Mouse (Mus musculus) heart, embryonic 15.5 days (tissue): ENCODE data around the gene Olfr732. TPM values are rescaled to one million over a fixed set of nuclear protein-coding genes. Genes with fewer than 3 reads are reported as not detected.

Experiments
- ATAC-seq: fragments of 200-750 bp; cut with Nextera tagmentation; replicated peaks from 2 replicates; pipeline ENCODE4 v1.8.0; 2017; ENCODE audit warnings: low read depth, moderate TSS enrichment; ENCODE audit not compliant: insufficient number of reproducible peaks, insufficient read depth, low FRiP score
- H3K27ac ChIP-seq: fragments of 300-500 bp; sonication (generic); 2 replicates; pipeline ENCODE4 v1.5.1; 2015; ENCODE audit warnings: mild to moderate bottlenecking, inconsistent platforms
- H3K27me3 ChIP-seq: fragments of 300-500 bp; sonication (generic); 2 replicates; pipeline ENCODE4 v1.6.1; 2015; ENCODE audit warnings: inconsistent platforms
- H3K36me3 ChIP-seq: fragments of 300-500 bp; sonication (generic); 2 replicates; pipeline ENCODE4 v1.6.1; 2015; ENCODE audit warnings: mild to moderate bottlenecking, inconsistent platforms
- H3K4me1 ChIP-seq: fragments of 300-500 bp; sonication (generic); replicated peaks from 2 replicates; pipeline ENCODE4 v1.6.1; 2015; ENCODE audit warnings: inconsistent platforms
- H3K4me2 ChIP-seq: fragments of 300-500 bp; sonication (generic); 2 replicates; pipeline ENCODE4 v1.6.1; 2015; ENCODE audit warnings: inconsistent platforms, mild to moderate bottlenecking, moderate library complexity
- H3K4me3 ChIP-seq: fragments of 300-500 bp; sonication (generic); 2 replicates; pipeline ENCODE4 v1.5.1; 2015; ENCODE audit warnings: mild to moderate bottlenecking, inconsistent platforms
- H3K9ac ChIP-seq: fragments of 300-500 bp; sonication (generic); 2 replicates; pipeline ENCODE4 v1.6.1; 2015; ENCODE audit warnings: mild to moderate bottlenecking, inconsistent platforms
- H3K9me3 ChIP-seq: fragments of 300-500 bp; sonication (generic); replicated peaks from 2 replicates; pipeline ENCODE4 v1.6.1; 2016; ENCODE audit warnings: inconsistent platforms
- WGBS: fragments of 180-500 bp; shearing (Covaris S2); methylation state at CpG from one replicate; pipeline ENCODE4 v1.1.7; 2015; ENCODE audit warnings: mixed read lengths; 5-methylcytosine and 5-hydroxymethylcytosine counted together
- polyA plus RNA-seq: library from polyadenylated mRNA; unstranded; fragments of >200 nt; fragmentation: Nextera tagmentation; extraction: Ambion mirVana; gene quantifications from 2 replicates; pipeline ENCODE4 v1.2.1, GENCODE M21; 2015

Gene Olfr732
- not detected in 2 replicates for polyA plus RNA-seq

- no peak for ATAC-seq
These were observed at the start of gene Olfr732 for GRCm38 (mm10) chr14:50284106-50284505. Gene Olfr732, minus strand, starts transcription at chr14:50284206.

GRCm38 (mm10) chr14:50326661-50327060, 42.7 kb upstream of the Olfr732 start, which contains the start of gene Olfr734:
Gene Olfr734, minus strand, starts transcription at chr14:50326761.
- no peaks in the 10 kb centered on the region for H3K4me1 ChIP-seq
- 61% methylated on average over 1 of the region's 1 CpGs for WGBS
- no peak within 1 kb of the TSS for H3K9ac ChIP-seq
- no peaks in the 10 kb centered on the region for H3K9me3 ChIP-seq
- ATAC-seq, result no peak
- H3K27me3 ChIP-seq, result no peaks in the 10 kb centered on the region
- H3K4me2 ChIP-seq, result no peak within 1 kb of the TSS
- no peaks in the 10 kb centered on the region for H3K36me3 ChIP-seq
- H3K27ac ChIP-seq, result no peak within 1 kb of the TSS
- no peak within 1 kb of the TSS for H3K4me3 ChIP-seq

More at GRCm38 (mm10) chr14:50284106-50284505, at the start of gene Olfr732:
- no peak within 1 kb of the TSS for H3K27ac ChIP-seq
- no peak within 1 kb of the TSS for H3K4me3 ChIP-seq
- WGBS, result 84% methylated on average over 1 of the region's 1 CpGs
- no peak within 1 kb of the TSS for H3K9ac ChIP-seq
- H3K9me3 ChIP-seq, result no peaks in the 10 kb centered on the region
- H3K4me1 ChIP-seq, result no peaks in the 10 kb centered on the region
- H3K36me3 ChIP-seq, result no peaks in the 10 kb centered on the region
- H3K4me2 ChIP-seq, result no peak within 1 kb of the TSS
- no peaks in the 10 kb centered on the region for H3K27me3 ChIP-seq

DNA sequence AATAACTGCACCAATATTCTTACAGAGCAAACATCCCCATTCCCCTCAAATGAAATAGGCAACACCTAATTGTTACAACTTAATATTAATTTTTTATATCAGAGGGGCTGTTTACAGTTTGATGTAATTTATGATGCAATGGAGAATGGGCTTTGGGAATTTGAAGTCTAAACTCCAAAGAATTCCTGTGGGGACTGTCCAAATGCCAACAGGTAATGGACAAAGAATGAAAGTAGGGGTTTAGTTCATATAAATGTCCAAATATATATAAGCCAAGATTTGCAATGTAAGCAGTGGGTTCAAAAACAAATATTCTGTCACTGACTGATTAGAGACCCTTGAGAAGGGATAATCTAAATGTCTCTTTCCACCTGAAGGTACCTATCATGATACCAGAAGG, 17.4 kb upstream of the Olfr732 start, which contains the start of gene Olfr733:
Olfr733 (minus strand) TSS at position 101 of the 400 bp plus-strand sequence.
- no peaks in the 10 kb centered on the region for H3K9me3 ChIP-seq
- H3K27ac ChIP-seq, result no peak within 1 kb of the TSS
- ATAC-seq, result no peak
- no peak within 1 kb of the TSS for H3K4me3 ChIP-seq
- no peak within 1 kb of the TSS for H3K4me2 ChIP-seq
- no peak within 1 kb of the TSS for H3K9ac ChIP-seq
- no peaks in the 10 kb centered on the region for H3K27me3 ChIP-seq
- no peaks in the 10 kb centered on the region for H3K4me1 ChIP-seq
- no peaks in the 10 kb centered on the region for H3K36me3 ChIP-seq

DNA sequence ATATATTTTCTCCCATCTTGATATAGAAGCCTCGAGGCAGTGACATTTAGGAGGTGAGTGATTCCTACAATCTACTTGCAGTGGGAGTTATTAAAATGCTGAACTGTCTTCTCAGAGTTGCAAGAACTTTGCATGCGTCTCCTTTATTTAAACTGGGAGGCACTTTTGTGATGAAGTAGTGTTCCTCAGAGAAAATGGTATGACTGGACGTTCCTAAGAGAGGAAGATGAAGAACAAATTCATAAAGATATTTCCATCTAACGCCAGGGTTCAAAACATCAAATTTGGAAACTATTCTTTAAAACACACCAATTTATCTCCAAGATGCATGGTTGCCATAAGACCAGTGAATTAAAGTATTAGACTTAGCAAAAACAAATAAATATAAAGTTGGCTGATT, 42.2 kb downstream of the Olfr732 start, which contains the start of gene Olfr731:
Olfr731 (minus strand) TSS at position 101 of the 400 bp plus-strand sequence.
- no peak within 1 kb of the TSS for H3K4me2 ChIP-seq
- H3K4me3 ChIP-seq, result no peak within 1 kb of the TSS
- H3K27me3 ChIP-seq, result no peaks in the 10 kb centered on the region
- no peak within 1 kb of the TSS for H3K9ac ChIP-seq
- no peaks in the 10 kb centered on the region for H3K9me3 ChIP-seq
- no peak within 1 kb of the TSS for H3K27ac ChIP-seq
- ATAC-seq, result no peak
- no peaks in the 10 kb centered on the region for H3K36me3 ChIP-seq
- 70% methylated on average over 4 of the region's 4 CpGs for WGBS
- H3K4me1 ChIP-seq, result no peaks in the 10 kb centered on the region

Other genes starting within 250 kb of the Olfr732 start
- not detected in 2 replicates for gene Olfr725, start 243.8 kb downstream of the Olfr732 start, polyA plus RNA-seq
- gene Olfr726, start 193.3 kb downstream of the Olfr732 start, polyA plus RNA-seq, result not detected in 2 replicates
- not detected in 2 replicates for gene Olfr727, start 161.0 kb downstream of the Olfr732 start, polyA plus RNA-seq
- not detected in 2 replicates for gene Olfr728, start 141.5 kb downstream of the Olfr732 start, polyA plus RNA-seq
- gene Olfr729, start 131.3 kb downstream of the Olfr732 start, polyA plus RNA-seq, result not detected in 2 replicates
- gene Olfr730, start 96.0 kb downstream of the Olfr732 start, polyA plus RNA-seq, result not detected in 2 replicates
- gene Olfr731, start 42.3 kb downstream of the Olfr732 start, polyA plus RNA-seq, result not detected in 2 replicates
- not detected in 2 replicates for gene Olfr733, start 17.3 kb upstream of the Olfr732 start, polyA plus RNA-seq
- not detected in 2 replicates for gene Olfr734, start 42.6 kb upstream of the Olfr732 start, polyA plus RNA-seq
- not detected in 2 replicates for gene Olfr735, start 64.7 kb upstream of the Olfr732 start, polyA plus RNA-seq
- 0.05 TPM in 1 of 2 replicates, not detected in the other for gene Tlr11, start 73.7 kb upstream of the Olfr732 start, polyA plus RNA-seq
- not detected in 2 replicates for gene Olfr736, start 97.0 kb upstream of the Olfr732 start, polyA plus RNA-seq
- not detected in 2 replicates for gene Olfr738, start 123.4 kb upstream of the Olfr732 start, polyA plus RNA-seq
- gene Olfr739, start 134.4 kb upstream of the Olfr732 start, polyA plus RNA-seq, result not detected in 2 replicates
- not detected in 2 replicates for gene Olfr740, start 161.3 kb upstream of the Olfr732 start, polyA plus RNA-seq
- not detected in 2 replicates for gene Olfr741, start 188.5 kb upstream of the Olfr732 start, polyA plus RNA-seq
- gene Olfr742, start 219.4 kb upstream of the Olfr732 start, polyA plus RNA-seq, result not detected in 2 replicates
- gene Olfr743, start 237.6 kb upstream of the Olfr732 start, polyA plus RNA-seq, result not detected in 2 replicates